Mouse (Mus musculus): ENCODE measurements around the gene Dlg5. TPM values are rescaled to one million over a fixed set of nuclear protein-coding genes. Genes with fewer than 3 reads are reported as not detected.

Gene Dlg5
- polyA plus RNA-seq, 1 experiment = not detected

DNA sequence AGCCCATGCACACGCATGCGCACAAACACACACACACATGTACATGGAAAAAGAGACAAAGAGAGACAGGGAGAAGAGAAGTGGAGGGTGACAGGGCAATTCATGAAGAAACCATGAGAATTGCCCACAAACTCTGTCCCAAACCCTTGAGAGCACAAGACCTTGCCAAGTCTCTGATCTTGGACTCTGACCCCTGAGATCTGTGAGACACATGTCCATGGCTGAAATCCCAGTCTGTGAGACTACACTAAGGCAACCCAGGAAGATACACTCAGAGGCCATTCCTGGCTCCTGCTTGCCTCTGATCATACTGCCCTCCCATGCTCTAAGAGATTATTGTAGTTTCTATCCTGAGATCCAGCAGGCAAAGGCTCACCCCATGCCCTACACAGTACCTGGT, 44.9 kb downstream of the Dlg5 start:
- Histone ChIP-seq H3K36me3 (replicated peaks; ENCODE audit: low read length) (no peaks in the 10 kb centered on the region), H3K4me1 (peaks cover 7% of the 10 kb centered on the region), H3K9me3 (no peaks in the 10 kb centered on the region), H3K27me3 (replicated peaks) (peaks cover 31% of the 10 kb centered on the region), H3K4me3 (replicated peaks) (no peak overlapping the region)
- TF ChIP-seq FLI1 (IDR thresholded peaks at IDR 0.05; ENCODE audit: low read length) (no peak), GATA1 (IDR thresholded peaks at IDR 0.05; ENCODE audit: borderline replicate concordance, low read length) (no peak)

DNA sequence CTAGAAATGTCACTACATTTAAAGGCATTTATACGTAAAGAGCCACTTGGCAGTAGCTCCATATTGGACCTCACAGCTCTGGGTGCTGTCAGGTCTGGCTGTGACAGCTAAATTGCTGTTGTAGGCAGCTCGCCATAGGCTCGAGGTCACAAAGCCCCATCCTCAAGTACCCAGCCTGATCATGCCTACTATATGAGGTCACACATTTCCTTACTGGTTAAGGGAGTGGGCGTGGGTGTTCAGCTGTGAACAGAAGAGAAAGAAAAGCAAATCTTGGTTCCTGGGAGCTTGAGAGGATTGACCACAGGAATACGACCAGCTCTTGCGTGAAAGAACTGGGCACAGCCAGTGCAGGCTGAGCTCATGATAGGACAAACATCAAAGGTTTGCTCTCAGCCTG, 46.0 kb downstream of the Dlg5 start:
- Histone ChIP-seq H3K4me3 (replicated peaks) (no peak overlapping the region), H3K4me1 (peaks cover 7% of the 10 kb centered on the region), H3K9me3 (no peaks in the 10 kb centered on the region), H3K36me3 (replicated peaks; ENCODE audit: low read length) (no peaks in the 10 kb centered on the region), H3K27me3 (replicated peaks) (peaks cover 26% of the 10 kb centered on the region)
- TF ChIP-seq GATA1 (IDR thresholded peaks at IDR 0.05; ENCODE audit: borderline replicate concordance, low read length) = no peak
- TF ChIP-seq FLI1 (IDR thresholded peaks at IDR 0.05; ENCODE audit: low read length) = no peak

DNA sequence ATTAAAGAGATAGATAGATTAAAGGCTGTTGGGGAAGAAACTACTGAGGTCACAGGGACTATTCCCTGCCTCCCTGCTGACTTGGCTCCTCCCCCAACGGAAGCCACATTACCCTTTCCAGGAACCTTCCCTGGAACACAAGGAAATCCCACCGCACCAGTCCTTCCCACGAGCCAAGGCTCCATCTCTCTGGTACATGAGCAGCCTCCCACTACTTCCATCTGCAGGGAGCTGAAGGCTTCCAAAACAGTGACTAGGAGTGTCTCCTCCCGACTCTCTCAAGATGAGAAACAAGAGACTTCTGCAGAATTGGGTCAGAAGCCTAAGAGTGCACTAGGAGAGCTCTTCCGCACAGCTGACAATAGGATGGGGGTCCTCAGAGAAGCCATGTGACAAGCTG, 47.9 kb downstream of the Dlg5 start:
- Histone ChIP-seq H3K27me3 (replicated peaks) (peaks cover 21% of the 10 kb centered on the region), H3K4me1 (peaks cover 7% of the 10 kb centered on the region)

DNA sequence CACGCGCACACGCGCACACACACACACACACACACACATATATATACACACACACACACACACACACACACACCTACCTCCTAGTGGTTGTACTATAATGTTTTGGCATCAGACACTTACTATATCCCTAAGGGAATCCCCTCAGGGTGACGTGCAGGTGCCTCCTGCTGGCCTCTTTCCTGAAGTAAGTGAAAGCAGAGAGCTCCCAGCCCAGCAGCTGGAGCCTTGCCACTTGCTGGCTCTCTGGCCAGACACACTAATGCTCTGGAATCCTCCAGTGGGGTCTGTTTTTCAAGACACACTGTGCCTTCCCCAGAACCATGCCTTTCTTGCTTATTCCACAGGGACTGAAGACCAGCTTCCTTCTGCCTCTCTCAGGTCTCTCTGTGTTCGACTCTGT, 48.8 kb downstream of the Dlg5 start:
- Histone ChIP-seq H3K4me1 (peaks cover 2% of the 10 kb centered on the region; the same call in 1 of the 2 replicates), H3K36me3 (replicated peaks; ENCODE audit: low read length) (no peaks in the 10 kb centered on the region), H3K4me3 (replicated peaks) (no peak overlapping the region), H3K27me3 (replicated peaks) (peaks cover 19% of the 10 kb centered on the region), H3K9me3 (no peaks in the 10 kb centered on the region)
- no peak for TF ChIP-seq GATA1 (IDR thresholded peaks at IDR 0.05; ENCODE audit: borderline replicate concordance, low read length)
- TF ChIP-seq FLI1 (IDR thresholded peaks at IDR 0.05; ENCODE audit: low read length) = no peak

More for the DNA sequence above, 47.9 kb downstream of the Dlg5 start:
- H3K9me3 ChIP-seq = no peaks in the 10 kb centered on the region
- TF ChIP-seq FLI1 (IDR thresholded peaks at IDR 0.05; ENCODE audit: low read length) (no peak), GATA1 (IDR thresholded peaks at IDR 0.05; ENCODE audit: borderline replicate concordance, low read length) (no peak)
- no peaks in the 10 kb centered on the region for H3K36me3 ChIP-seq (replicated peaks; ENCODE audit: low read length)
- H3K4me3 ChIP-seq (replicated peaks) = no peak overlapping the region

DNA sequence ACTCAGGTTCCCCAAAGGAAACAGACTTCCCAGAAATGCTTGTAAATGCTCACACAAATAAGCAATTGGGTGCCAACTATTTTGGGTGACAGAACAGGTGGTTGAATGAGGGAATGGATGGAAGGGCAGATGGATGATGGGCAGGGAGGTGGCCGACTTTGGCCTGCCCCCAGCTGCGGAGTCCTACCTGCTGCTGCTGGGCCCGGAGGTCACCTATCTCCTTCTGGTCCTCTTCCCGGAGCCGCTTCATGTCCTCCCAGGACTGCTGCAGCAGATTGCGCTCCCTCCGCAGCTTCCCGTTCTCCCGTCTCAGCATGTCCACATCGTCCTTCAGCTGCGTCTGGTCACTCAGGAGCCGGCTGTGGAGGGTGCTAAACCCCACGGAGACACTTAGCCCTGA, 55.6 kb downstream of the Dlg5 start:
- TF ChIP-seq GATA1 (IDR thresholded peaks at IDR 0.05; ENCODE audit: borderline replicate concordance, low read length) = no peak
- TF ChIP-seq FLI1 (IDR thresholded peaks at IDR 0.05; ENCODE audit: low read length) = no peak
- Histone ChIP-seq H3K36me3 (replicated peaks; ENCODE audit: low read length) (no peaks in the 10 kb centered on the region), H3K9me3 (no peaks in the 10 kb centered on the region), H3K4me3 (replicated peaks) (no peak overlapping the region), H3K27me3 (replicated peaks) (peaks cover 11% of the 10 kb centered on the region), H3K4me1 (no peaks in the 10 kb centered on the region)

DNA sequence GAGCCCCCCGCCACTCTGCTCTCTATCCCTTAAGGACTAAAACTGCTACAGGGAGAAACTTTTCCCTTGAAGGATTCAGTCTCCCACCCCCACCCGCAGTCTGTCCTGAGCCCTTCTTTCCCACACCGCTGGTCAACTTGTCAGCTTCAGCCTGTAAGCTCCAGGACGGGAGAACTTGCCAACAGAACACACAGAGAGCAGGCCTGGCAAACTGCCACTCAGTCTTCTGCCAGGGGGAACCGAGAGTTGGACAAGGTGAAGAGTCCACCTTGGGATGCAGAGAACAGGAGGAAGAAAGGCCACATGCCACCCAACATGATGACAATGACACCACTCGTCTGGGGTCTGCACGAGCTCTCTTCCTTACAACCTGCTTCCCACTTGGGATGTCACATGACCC, 56.1 kb downstream of the Dlg5 start:
- Histone ChIP-seq H3K4me3 (replicated peaks) (no peak overlapping the region), H3K36me3 (replicated peaks; ENCODE audit: low read length) (no peaks in the 10 kb centered on the region), H3K4me1 (no peaks in the 10 kb centered on the region), H3K27me3 (replicated peaks) (peaks cover 11% of the 10 kb centered on the region), H3K9me3 (no peaks in the 10 kb centered on the region)
- no peak for TF ChIP-seq FLI1 (IDR thresholded peaks at IDR 0.05; ENCODE audit: low read length)
- TF ChIP-seq GATA1 (IDR thresholded peaks at IDR 0.05; ENCODE audit: borderline replicate concordance, low read length) = no peak

DNA sequence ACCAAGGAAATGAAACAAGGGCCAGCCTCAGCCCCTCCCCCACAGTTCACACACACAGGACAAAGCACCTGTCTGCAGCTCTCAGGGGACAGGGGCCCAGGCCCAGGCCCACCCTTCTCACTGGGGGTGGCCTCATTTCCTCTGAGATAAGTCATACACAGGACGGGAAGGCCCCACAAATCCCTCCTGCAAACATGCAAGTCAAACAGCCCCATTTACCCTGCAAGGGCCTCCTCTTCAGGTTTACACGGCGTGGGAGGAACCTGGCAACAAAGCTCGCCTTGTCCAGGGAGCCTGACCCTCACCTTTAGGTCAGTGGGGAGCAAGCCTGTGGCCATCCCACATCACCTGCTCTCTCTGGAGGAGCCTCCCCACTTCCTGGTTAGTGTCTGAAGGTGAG, 60.2 kb downstream of the Dlg5 start:
- Histone ChIP-seq H3K36me3 (replicated peaks; ENCODE audit: low read length) (no peaks in the 10 kb centered on the region), H3K4me3 (replicated peaks) (no peak overlapping the region), H3K9me3 (no peaks in the 10 kb centered on the region), H3K27me3 (replicated peaks) (peaks cover 3% of the 10 kb centered on the region), H3K4me1 (no peaks in the 10 kb centered on the region)
- no peak for TF ChIP-seq FLI1 (IDR thresholded peaks at IDR 0.05; ENCODE audit: low read length)
- TF ChIP-seq GATA1 (IDR thresholded peaks at IDR 0.05; ENCODE audit: borderline replicate concordance, low read length) = no peak

DNA sequence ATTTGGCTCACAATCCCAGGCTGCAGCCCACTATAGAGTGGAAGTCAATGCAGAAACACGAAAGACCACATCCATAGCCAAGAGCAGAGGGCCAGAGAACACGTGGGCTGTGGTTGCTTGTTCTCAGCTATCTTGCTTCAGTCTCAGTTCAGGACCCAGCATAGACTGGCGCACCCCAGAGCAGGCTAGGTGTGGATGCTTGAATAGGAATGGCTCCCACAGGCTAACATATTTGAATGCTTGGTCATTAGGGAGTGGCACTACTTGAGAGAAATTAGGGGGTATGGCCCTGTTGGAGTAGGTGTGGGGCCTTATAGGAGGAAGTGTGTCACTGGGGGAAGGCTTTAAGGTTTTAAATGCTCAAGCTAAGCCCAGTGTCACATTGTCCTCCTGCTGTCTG, 62.8 kb downstream of the Dlg5 start:
- Histone ChIP-seq H3K4me3 (replicated peaks) (no peak overlapping the region), H3K4me1 (no peaks in the 10 kb centered on the region), H3K27me3 (replicated peaks) (no peaks in the 10 kb centered on the region), H3K9me3 (no peaks in the 10 kb centered on the region), H3K36me3 (replicated peaks; ENCODE audit: low read length) (no peaks in the 10 kb centered on the region)
- TF ChIP-seq FLI1 (IDR thresholded peaks at IDR 0.05; ENCODE audit: low read length) = no peak
- TF ChIP-seq GATA1 (IDR thresholded peaks at IDR 0.05; ENCODE audit: borderline replicate concordance, low read length) = no peak

DNA sequence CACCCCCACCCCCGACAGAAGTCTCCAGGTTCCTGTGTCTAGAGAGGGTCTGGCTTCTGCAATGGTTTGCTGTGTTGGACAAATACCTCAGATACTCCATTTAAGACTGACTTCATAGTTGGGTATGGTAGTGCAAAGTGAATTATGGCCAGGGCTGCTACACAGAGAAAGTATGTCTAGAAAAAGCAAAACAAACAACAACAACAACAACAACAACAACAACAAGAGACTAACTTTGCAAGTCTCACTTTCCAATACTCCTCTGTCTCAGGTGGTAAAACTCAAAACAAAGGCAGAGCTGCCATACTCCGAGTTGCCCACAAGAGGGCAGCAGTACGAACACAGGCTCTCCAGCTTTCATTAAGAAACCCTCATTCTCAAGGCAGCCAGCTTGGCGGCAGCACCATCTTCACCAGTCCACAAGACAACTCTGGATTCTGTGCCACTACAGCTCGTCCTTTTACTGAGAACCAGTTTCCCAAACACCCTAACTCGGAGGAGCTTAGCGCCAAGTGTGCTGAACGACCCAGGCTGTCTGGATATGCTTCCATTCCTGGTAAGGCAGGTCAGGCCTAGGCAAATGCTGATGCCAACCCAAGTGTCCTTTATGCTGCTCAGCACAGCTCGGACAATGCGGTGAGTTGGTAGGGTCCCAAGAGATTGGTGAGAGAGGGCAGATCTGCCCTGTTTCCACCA, 63.8 kb downstream of the Dlg5 start:
- no peaks in the 10 kb centered on the region for H3K9me3 ChIP-seq
- H3K36me3 ChIP-seq (replicated peaks; ENCODE audit: low read length) = no peaks in the 10 kb centered on the region
- H3K4me3 ChIP-seq (replicated peaks) = no peak overlapping the region
- no peak for TF ChIP-seq GATA1 (IDR thresholded peaks at IDR 0.05; ENCODE audit: borderline replicate concordance, low read length)
- TF ChIP-seq FLI1 (IDR thresholded peaks at IDR 0.05; ENCODE audit: low read length) = no peak
- no peaks in the 10 kb centered on the region for H3K4me1 ChIP-seq
- no peaks in the 10 kb centered on the region for H3K27me3 ChIP-seq (replicated peaks)

DNA sequence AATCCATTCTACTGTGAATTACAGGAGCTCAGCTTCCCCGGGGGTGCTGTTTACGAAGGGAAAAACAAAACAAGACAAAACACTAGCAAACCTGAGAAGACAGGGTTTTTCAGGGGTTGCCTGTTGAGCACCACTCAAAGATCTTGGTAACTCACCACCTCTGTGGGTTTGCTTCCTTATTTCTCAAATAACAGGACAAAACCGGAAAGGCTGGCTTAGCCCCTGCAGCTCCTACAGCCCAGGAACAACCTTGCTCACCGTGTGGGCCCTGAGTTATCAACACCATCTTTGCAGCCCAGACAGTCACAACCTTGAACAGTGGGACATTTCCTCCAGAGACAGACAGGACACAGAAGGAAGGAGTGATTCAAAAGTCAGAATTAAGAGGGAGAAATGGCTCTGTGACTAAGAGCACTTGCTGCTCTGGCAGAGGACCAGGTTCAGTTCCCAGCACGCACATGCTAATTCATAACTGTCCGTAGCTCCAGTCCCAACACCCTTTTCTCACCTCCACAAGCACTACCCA, 66.2 kb downstream of the Dlg5 start:
- Histone ChIP-seq H3K27me3 (replicated peaks) (no peaks in the 10 kb centered on the region), H3K4me3 (replicated peaks) (no peak overlapping the region), H3K36me3 (replicated peaks; ENCODE audit: low read length) (no peaks in the 10 kb centered on the region), H3K9me3 (peaks cover 3% of the 10 kb centered on the region; the same call in 1 of the 2 replicates), H3K4me1 (no peaks in the 10 kb centered on the region)
- TF ChIP-seq FLI1 (IDR thresholded peaks at IDR 0.05; ENCODE audit: low read length) (no peak), GATA1 (IDR thresholded peaks at IDR 0.05; ENCODE audit: borderline replicate concordance, low read length) (no peak)
